ENCODE assay signal across 12 mouse cellular contexts in the genomic region with DNA sequence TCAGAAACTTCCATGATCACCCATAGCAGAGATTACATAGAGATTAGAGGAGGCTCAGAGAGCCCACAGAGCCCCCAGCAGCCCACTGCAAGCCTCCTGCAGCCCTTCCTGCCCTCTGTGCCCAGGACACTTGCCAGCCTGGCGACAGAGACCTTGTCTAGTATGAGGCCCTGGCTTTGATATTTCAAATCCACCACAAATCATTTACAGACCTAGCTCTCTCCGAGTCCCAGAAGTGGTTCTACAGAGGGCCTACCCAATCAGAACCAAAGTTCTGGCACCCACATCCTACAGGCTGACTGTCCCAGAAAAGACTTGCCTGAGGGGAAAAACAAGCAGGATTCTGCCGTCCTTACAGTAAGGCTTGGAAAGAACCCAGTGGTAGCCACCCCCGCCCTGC. TPM values are rescaled to one million over a fixed set of nuclear protein-coding genes. Genes with fewer than 3 reads are reported as not detected.
DNase-seq lines count a peak whose midpoint lies in the region; ATAC-seq and TF ChIP-seq lines count a peak whose summit lies in the region.
"Had no signal": no experiment of that assay in that cellular context is flagged by ENCODE, and none has a peak within 500 bp of the region (broad histone marks: within the 10 kb centered on the region; RNA-seq: fewer than 3 reads in every experiment).

No protein-coding gene starts in this region.

- TF ChIP-seq CTCF in kidney, adult 2 months (conservative IDR thresholded peaks at IDR 0.05; ENCODE audit: insufficient read depth, insufficient read length, low read depth, low read length), result no peak
- TF ChIP-seq CTCF in CH12.LX (conservative IDR thresholded peaks at IDR 0.05 in 1 of 2, IDR thresholded peaks at IDR 0.05 in 1 of 2; ENCODE audit: low read depth in 2 of 2, low read length in 2 of 2) (no peak), G1E (IDR thresholded peaks at IDR 0.05; ENCODE audit: low read depth, low read length) (no peak)

- no peaks in the 10 kb centered on the region for H3K36me3 ChIP-seq in kidney, adult 2 months (ENCODE audit: control insufficient read depth, insufficient read depth, low read length)
- peaks cover 39 to 50% of the 10 kb centered on the region in 2 experiments for H3K36me3 ChIP-seq in CH12.LX (replicated peaks in 1 of 2; ENCODE audit: control insufficient read depth in 1 of 2, insufficient read depth in 1 of 2, low read length in 1 of 2)
- peaks cover 51% of the 10 kb centered on the region for H3K36me3 ChIP-seq in G1E (replicated peaks)
- peaks cover 15% of the 10 kb centered on the region for H3K36me3 ChIP-seq in hindbrain, embryonic 16.5 days (ENCODE audit: control insufficient read depth, insufficient read depth, low read length)

- H3K9ac ChIP-seq in CH12.LX (ENCODE audit: insufficient read depth, low read depth), result no peak overlapping the region
- no peak overlapping the region; the same call in 1 of the 2 replicates for H3K9ac ChIP-seq in hindbrain, embryonic 16.5 days (ENCODE audit: low read depth, low read length)

- no peaks in the 10 kb centered on the region for H3K27me3 ChIP-seq in kidney, adult 2 months (replicated peaks; ENCODE audit: control insufficient read depth, insufficient read depth, low read length)
- H3K27me3 ChIP-seq in CH12.LX (replicated peaks), result peaks cover 4% of the 10 kb centered on the region
- no peaks in the 10 kb centered on the region for H3K27me3 ChIP-seq in G1E (ENCODE audit: insufficient read depth, low read length)
- no peaks in the 10 kb centered on the region for H3K27me3 ChIP-seq in hindbrain, embryonic 16.5 days (replicated peaks; ENCODE audit: control insufficient read depth, insufficient read depth, low read length)
- H3K27me3 ChIP-seq: heart, embryonic 13.5 days had no signal

- intact Hi-C loops in left cerebral cortex, postnatal 4 days (cut with DNase I), result no loop called here

- H3K4me1 ChIP-seq in kidney, adult 2 months (ENCODE audit: control insufficient read depth, insufficient read depth, low read length), result peaks cover 10% of the 10 kb centered on the region
- H3K4me1 ChIP-seq in CH12.LX (ENCODE audit: control insufficient read depth in 1 of 2, insufficient read depth in 2 of 2) (peaks cover 5 to 21% of the 10 kb centered on the region in 2 experiments), G1E (ENCODE audit: insufficient read depth, low read depth, low read length) (peaks cover 50% of the 10 kb centered on the region)
- H3K4me1 ChIP-seq in hindbrain, embryonic 16.5 days (ENCODE audit: control insufficient read depth, insufficient read depth, low read depth, low read length), result peaks cover 22% of the 10 kb centered on the region

- H3K79me2 ChIP-seq in CH12.LX (replicated peaks; ENCODE audit: control insufficient read depth, extremely low read depth, insufficient read depth, poor library complexity, severe bottlenecking), result peaks cover 22% of the 10 kb centered on the region

- in situ Hi-C loops in CH12.LX (cut with MboI; ENCODE audit: low pct_ligation_motif_present, low pct_unique_long_range_greater_than_20kb, low sequenced_read_pairs), result loop anchor here (10.0 kb wide), 1 partner anchor 170 kb away; the partner anchor contains the start of gene Suds3

- H3K27ac ChIP-seq in kidney, adult 2 months (ENCODE audit: insufficient read depth, low read depth, low read length), result no peak overlapping the region
- no peak overlapping the region for H3K27ac ChIP-seq in CH12.LX (ENCODE audit: insufficient read depth, low read depth)
- no peak overlapping the region for H3K27ac ChIP-seq in hindbrain, embryonic 16.5 days (ENCODE audit: low read depth, low read length)
- H3K27ac ChIP-seq: heart, embryonic 13.5 days; kidney, postnatal 0 days had no signal

- TF ChIP-seq RAD21 in CH12.LX (IDR thresholded peaks at IDR 0.05; ENCODE audit: low read depth, low read length), result no peak

- dilution Hi-C loops in CH12.LX (cut with MboI; ENCODE audit: extremely low pct_ligation_motif_present, extremely low pct_unique_long_range_greater_than_20kb, low sequenced_read_pairs), result no loop called here

- no peak overlapping the region for H3K4me3 ChIP-seq in kidney, adult 2 months (ENCODE audit: insufficient read depth, low read depth, low read length)
- no peak overlapping the region for H3K4me3 ChIP-seq in CH12.LX (replicated peaks in 1 of 3; ENCODE audit: low read depth in 2 of 3, low read length in 2 of 3, poor library complexity in 1 of 3)
- H3K4me3 ChIP-seq in G1E (ENCODE audit: low read depth, low read length), result peak overlapping the region; percentile 16; the same call in 1 of the 2 replicates
- H3K4me3 ChIP-seq in hindbrain, embryonic 16.5 days (ENCODE audit: low read length), result no peak overlapping the region

- no peak for ATAC-seq in G1E (ENCODE audit: extremely low read depth, insufficient number of reproducible peaks, low FRiP score, poor library complexity, severe bottlenecking)
- ATAC-seq in hindbrain, embryonic 16.5 days, result no peak

- 48% methylated on average over 4 of the region's 4 CpGs for WGBS in kidney, adult 2 months
- WGBS in hindbrain, embryonic 16.5 days, result 71% methylated on average over 4 of the region's 4 CpGs

- no peak for TF ChIP-seq EP300 in CH12.LX (IDR thresholded peaks at IDR 0.05; ENCODE audit: low read length)

- TF ChIP-seq POLR2A in kidney, adult 2 months (IDR thresholded peaks at IDR 0.05; ENCODE audit: low read depth, low read length), result no peak
- no peak for TF ChIP-seq POLR2A in CH12.LX (IDR thresholded peaks at IDR 0.05; ENCODE audit: low read depth, low read length)

- DNase-seq in kidney, adult 2 months, result peak; percentile 77
- no peak for DNase-seq in kidney, postnatal 4 days
- DNase-seq in CH12.LX (ENCODE audit: extremely low read depth), result no peak
- DNase-seq in G1E (ENCODE audit: low spot score), result no peak
- DNase-seq in left cerebral cortex, postnatal 4 days, result no peak
- DNase-seq in ovary, adult 18-20 months (ENCODE audit: low spot score), result no peak
- DNase-seq in layer of hippocampus, adult 18-20 months (ENCODE audit: low spot score in 2 of 2), result no peak
- DNase-seq: cerebellum, adult 9-11 months; spleen, adult 18-20 months had no signal

- 0 out of 2 replicates have a peak overlapping the region, but pooled peaks have one; percentile 93 for H3K4me2 ChIP-seq in CH12.LX (ENCODE audit: insufficient read depth, low read depth, poor library complexity, severe bottlenecking)
- H3K4me2 ChIP-seq in hindbrain, embryonic 16.5 days (ENCODE audit: low read length), result peak overlapping the region; percentile 54; the same call in 1 of the 2 replicates

- H3K9me3 ChIP-seq in CH12.LX (replicated peaks; ENCODE audit: low read length) (peaks cover 2% of the 10 kb centered on the region), G1E (replicated peaks) (no peaks in the 10 kb centered on the region)
- H3K9me3 ChIP-seq in hindbrain, embryonic 16.5 days (ENCODE audit: control insufficient read depth, low read length), result no peaks in the 10 kb centered on the region
- H3K9me3 ChIP-seq: heart, embryonic 13.5 days had no signal

TF ChIP-seq in CH12.LX, 34 proteins besides CTCF, POLR2A, EP300 and RAD21:
- TF ChIP-seq MAX (IDR thresholded peaks at IDR 0.05; ENCODE audit: low read length) (no peak), KAT2A (IDR thresholded peaks at IDR 0.05; ENCODE audit: insufficient replicate concordance, low read length) (no peak), USF2 (conservative IDR thresholded peaks at IDR 0.05; ENCODE audit: low read depth, low read length) (no peak), MAFK (IDR thresholded peaks at IDR 0.05; ENCODE audit: insufficient replicate concordance, low read length) (no peak), UBTF (IDR thresholded peaks at IDR 0.05; ENCODE audit: low read depth, low read length) (no peak), NELFE (IDR thresholded peaks at IDR 0.05; ENCODE audit: low read depth, low read length) (no peak), RCOR1 (conservative IDR thresholded peaks at IDR 0.05; ENCODE audit: low read depth, low read length) (no peak), CHD2 (IDR thresholded peaks at IDR 0.05; ENCODE audit: low read length) (no peak), ZC3H11A (IDR thresholded peaks at IDR 0.05; ENCODE audit: low read depth, low read length) (no peak), ETS1 (conservative IDR thresholded peaks at IDR 0.05; ENCODE audit: low read depth, low read length) (no peak), MXI1 (IDR thresholded peaks at IDR 0.05; ENCODE audit: low read depth, low read length) (no peak), HCFC1 (IDR thresholded peaks at IDR 0.05; ENCODE audit: low read depth, low read length) (no peak), USF1 (IDR thresholded peaks at IDR 0.05; ENCODE audit: low read depth, low read length) (no peak), JUN (IDR thresholded peaks at IDR 0.05; ENCODE audit: insufficient read depth, low read depth, low read length) (no peak), ZKSCAN1 (IDR thresholded peaks at IDR 0.05; ENCODE audit: borderline replicate concordance, low read depth, low read length) (no peak)
TF ChIP-seq in CH12.LX: peak in this region for 0.

RNA-seq across cellular contexts. Expression of gene Pebp1, which starts 2.2 kb away (rescaled TPM):
- 909 and 1,151 TPM in 2 replicates for polyA plus RNA-seq in kidney, adult 2 months (2012; rRNA removed)
- total RNA-seq in CH12.LX (2012; rRNA removed) (584 and 585 TPM in 2 replicates), CH12.LX (2014; rRNA removed) (677 and 710 TPM in 2 replicates), G1E (2014; fragmentation: Nextera tagmentation) (325 and 337 TPM in 2 replicates), G1E (2017) (210 and 243 TPM in 2 replicates)
- polyA plus RNA-seq in CH12.LX (2012; ENCODE audit: insufficient read length, low read depth) (393 and 456 TPM in 2 replicates), G1E (2012) (1,716 and 1,825 TPM in 2 replicates)
- 1,116 and 1,205 TPM in 2 replicates for polyA plus RNA-seq in hindbrain, embryonic 16.5 days (2015; fragmentation: Nextera tagmentation; extraction: Ambion mirVana)
- 100 to 1,000 TPM; 725 to 728 TPM for total RNA-seq in left cerebral cortex, postnatal 4 days (2021)
- total RNA-seq in layer of hippocampus, adult 18-20 months (2021), result 100 to 1,000 TPM; 759 to 778 TPM

RNA-seq across cellular contexts. Expression of gene Vsig10, which starts 33.6 kb away (rescaled TPM):
- 17.2 and 20.8 TPM in 2 replicates for polyA plus RNA-seq in kidney, adult 2 months (2012; rRNA removed)
- total RNA-seq in CH12.LX (2012; rRNA removed) (3.1 and 4.7 TPM in 2 replicates), CH12.LX (2014; rRNA removed) (2.1 and 2.4 TPM in 2 replicates), G1E (2014; fragmentation: Nextera tagmentation) (not detected in 2 replicates), G1E (2017) (0.05 and 0.17 TPM in 2 replicates)
- polyA plus RNA-seq in CH12.LX (2012; ENCODE audit: insufficient read length, low read depth) (3.5 and 3.9 TPM in 2 replicates), G1E (2012) (0.02 TPM in 1 of 2 replicates, not detected in the other)
- 2.1 and 2.2 TPM in 2 replicates for polyA plus RNA-seq in hindbrain, embryonic 16.5 days (2015; fragmentation: Nextera tagmentation; extraction: Ambion mirVana)
- total RNA-seq in left cerebral cortex, postnatal 4 days (2021), result 1 to 10 TPM; 1.9 to 3.1 TPM
- total RNA-seq in layer of hippocampus, adult 18-20 months (2021), result 1 to 10 TPM; 1.8 to 2.0 TPM
